Mouse (Mus musculus) thymus, adult 2 months (tissue): ENCODE results near the gene Nolc1. TPM values are rescaled to one million over a fixed set of nuclear protein-coding genes. Genes with fewer than 3 reads are reported as not detected.

Source experiments
- DNase-seq: peaks from one replicate; pipeline ENCODE4 v3.0.0; 2021
- H3K27ac ChIP-seq: fragments of 200-500 bp; 2 replicates; pipeline ENCODE4 v1.5.1; 2012; ENCODE audit warnings: low read length, control low read depth; ENCODE audit not compliant: control insufficient read depth, insufficient read depth
- H3K27me3 ChIP-seq: fragments of 200-500 bp; 2 replicates; pipeline ENCODE4 v1.6.1; 2012; ENCODE audit warnings: mild to moderate bottlenecking, low read length, moderate library complexity, mixed read lengths; ENCODE audit not compliant: control insufficient read depth, insufficient read depth
- H3K36me3 ChIP-seq: fragments of 200-500 bp; 2 replicates; pipeline ENCODE4 v1.6.1; 2012; ENCODE audit warnings: mild to moderate bottlenecking, low read length, moderate library complexity; ENCODE audit not compliant: control insufficient read depth, insufficient read depth
- H3K4me1 ChIP-seq: fragments of 200-500 bp; replicated peaks from 2 replicates; pipeline ENCODE4 v1.6.1; 2012; ENCODE audit warnings: low read length; ENCODE audit not compliant: control insufficient read depth, insufficient read depth
- H3K4me3 ChIP-seq: fragments of 200-500 bp; 2 replicates; pipeline ENCODE4 v1.5.1; 2012; ENCODE audit warnings: mild to moderate bottlenecking, low read length, control low read depth, moderate library complexity; ENCODE audit not compliant: control insufficient read depth, insufficient read depth
- CTCF ChIP-seq: fragments of 200-500 bp; IDR thresholded peaks from 2 replicates; pipeline ENCODE4 v1.5.1; 2012; ENCODE audit warnings: mild to moderate bottlenecking, control low read depth, low read length, moderate library complexity, borderline replicate concordance; ENCODE audit not compliant: control insufficient read depth, poor library complexity, insufficient read depth; ENCODE audit errors: extremely low read depth
- POLR2A ChIP-seq: fragments of 200-500 bp; IDR thresholded peaks from 2 replicates; pipeline ENCODE4 v1.6.1; 2012; ENCODE audit warnings: mild to moderate bottlenecking, low read length, control low read depth, moderate library complexity; ENCODE audit not compliant: control insufficient read depth, poor library complexity, insufficient read depth; ENCODE audit errors: extremely low read depth
- WGBS: fragments of 180-500 bp; shearing (Covaris S2); methylation state at CpG from one replicate; pipeline ENCODE4 v1.1.7; 2018; 5-methylcytosine and 5-hydroxymethylcytosine counted together
- polyA plus RNA-seq: library from polyadenylated mRNA; depleted of rRNA; stranded (reverse); fragments of >200 nt; gene quantifications from 2 replicates; pipeline ENCODE4 v1.2.3, GENCODE M21; 2012

The Nolc1 gene
- polyA plus RNA-seq, 1 experiment: 19.5 TPM

DNA sequence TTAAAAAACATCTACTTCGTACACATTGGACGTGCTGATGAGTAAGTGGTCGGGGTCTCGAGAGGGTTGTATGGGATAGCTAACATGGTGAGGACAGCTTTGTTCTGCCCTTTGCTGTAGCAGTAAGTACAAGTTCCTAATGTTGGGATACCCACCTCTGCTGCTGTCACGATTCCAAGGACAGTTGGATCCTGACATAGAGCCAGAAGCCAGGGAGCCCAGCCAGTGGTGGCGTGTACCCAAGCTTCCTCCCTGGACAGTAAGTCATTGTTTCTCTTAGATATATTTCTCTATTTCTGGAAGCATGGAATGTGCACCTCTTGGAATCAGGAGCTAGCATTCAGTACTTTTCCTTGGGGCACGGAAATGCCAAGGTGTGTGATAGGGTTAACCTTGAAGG lies 12.2 kb downstream of the Nolc1 start:
- Histone ChIP-seq H3K36me3 (peaks cover 22% of the 10 kb centered on the region), H3K27me3 (no peaks in the 10 kb centered on the region), H3K27ac (no peak overlapping the region), H3K4me1 (no peaks in the 10 kb centered on the region), H3K4me3 (no peak overlapping the region)
- no peak for TF ChIP-seq CTCF
- WGBS: 93% methylated on average over 7 of the region's 7 CpGs
- no peak for DNase-seq

DNA sequence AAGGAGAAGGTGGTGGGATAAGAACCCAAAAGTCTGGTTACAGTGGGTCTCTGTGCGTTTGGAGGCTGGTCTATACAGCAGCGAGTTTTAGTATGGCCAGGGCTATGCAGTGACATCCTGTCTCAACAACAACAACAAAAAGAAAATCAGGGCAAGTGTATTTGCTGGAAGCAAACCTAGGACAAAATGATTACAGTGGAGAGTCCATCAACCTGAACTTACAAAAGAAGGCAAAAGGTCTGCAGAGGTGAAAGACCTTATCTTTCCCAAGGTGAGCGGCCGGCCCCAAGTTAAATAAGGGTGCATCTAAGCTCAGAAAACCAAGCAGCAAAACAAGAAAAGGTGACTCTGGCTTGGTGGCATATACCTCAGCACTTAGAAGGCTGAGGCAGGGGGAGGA lies 16.0 kb downstream of the Nolc1 start:
- Histone ChIP-seq H3K4me3 (no peak overlapping the region), H3K4me1 (no peaks in the 10 kb centered on the region), H3K27ac (no peak overlapping the region), H3K36me3 (no peaks in the 10 kb centered on the region), H3K27me3 (no peaks in the 10 kb centered on the region)
- WGBS: 90% methylated on average over 4 of the region's 4 CpGs
- no peak for DNase-seq
- TF ChIP-seq POLR2A: no peak
- TF ChIP-seq CTCF: no peak

DNA sequence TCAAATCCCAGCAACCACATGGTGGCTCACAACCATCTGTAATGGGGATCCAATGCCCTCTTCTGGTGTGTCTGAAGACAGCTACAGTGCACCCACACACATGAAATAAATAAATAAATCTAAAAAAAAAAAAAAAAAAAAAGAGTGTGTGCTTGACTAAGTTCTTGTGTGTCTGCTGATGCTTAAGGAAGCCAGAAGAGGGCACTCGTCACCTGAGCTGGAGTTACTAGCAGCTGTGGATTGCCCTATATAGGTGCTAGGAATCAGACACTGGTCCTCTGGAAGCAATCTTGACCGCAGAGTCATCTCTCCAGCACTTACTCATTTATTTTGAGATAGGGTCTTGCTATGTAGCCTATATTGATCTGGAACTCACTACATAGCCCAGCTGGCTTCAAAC lies 18.5 kb downstream of the Nolc1 start:
- no peaks in the 10 kb centered on the region for H3K27me3 ChIP-seq
- no peak overlapping the region for H3K4me3 ChIP-seq
- no peaks in the 10 kb centered on the region for H3K4me1 ChIP-seq
- 95% methylated on average over 2 of the region's 2 CpGs for WGBS
- H3K36me3 ChIP-seq: no peaks in the 10 kb centered on the region
- no peak for TF ChIP-seq CTCF
- no peak for TF ChIP-seq POLR2A
- no peak overlapping the region for H3K27ac ChIP-seq
- no peak for DNase-seq

DNA sequence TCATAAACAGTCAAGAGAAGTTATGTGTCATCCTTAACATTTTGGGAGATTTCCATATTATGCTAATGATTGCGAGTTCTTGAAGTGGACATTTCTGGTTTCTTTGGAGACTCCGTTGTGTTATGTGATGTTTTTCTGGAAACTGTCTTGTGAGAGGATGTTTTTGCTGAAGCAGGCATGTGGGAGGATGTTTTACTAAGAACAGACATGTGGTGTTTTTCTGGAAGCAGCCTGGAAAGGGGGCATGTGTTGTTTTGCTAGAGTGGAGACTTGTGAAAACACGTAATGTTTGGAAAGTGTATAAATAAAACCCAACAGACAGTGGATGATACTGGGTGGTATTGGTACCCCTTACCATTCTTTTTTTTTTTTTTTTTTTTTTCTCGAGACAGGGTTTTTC lies 19.6 kb downstream of the Nolc1 start:
- TF ChIP-seq POLR2A: no peak
- TF ChIP-seq CTCF: no peak
- Histone ChIP-seq H3K27me3 (no peaks in the 10 kb centered on the region), H3K27ac (no peak overlapping the region), H3K36me3 (no peaks in the 10 kb centered on the region), H3K4me1 (no peaks in the 10 kb centered on the region), H3K4me3 (no peak overlapping the region)
- WGBS: 92% methylated on average over 4 of the region's 4 CpGs
- no peak for DNase-seq

DNA sequence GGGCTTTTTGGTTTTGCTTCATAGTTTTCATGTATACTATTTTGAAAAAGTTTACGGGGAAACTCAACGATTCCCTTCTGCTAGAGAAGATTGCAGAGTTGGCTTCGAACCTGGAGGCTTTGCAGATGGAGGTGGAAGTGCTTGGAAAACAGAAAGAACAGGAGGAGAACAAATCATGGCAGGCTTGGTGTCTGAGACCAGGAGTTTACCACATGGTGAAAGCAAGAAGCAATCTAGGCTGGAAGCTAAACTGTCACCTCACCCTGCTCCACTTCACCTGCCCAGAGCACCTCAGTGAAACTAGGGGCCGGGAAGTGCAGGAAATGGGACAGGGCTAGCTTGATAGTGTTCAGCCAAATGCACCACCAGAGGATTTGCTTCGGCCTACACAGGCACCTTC lies 20.7 kb downstream of the Nolc1 start:
- no peaks in the 10 kb centered on the region for H3K4me1 ChIP-seq
- no peaks in the 10 kb centered on the region for H3K36me3 ChIP-seq
- WGBS: 90% methylated on average over 5 of the region's 5 CpGs
- no peak overlapping the region for H3K27ac ChIP-seq
- H3K27me3 ChIP-seq: no peaks in the 10 kb centered on the region
- H3K4me3 ChIP-seq: no peak overlapping the region
- DNase-seq: no peak
- no peak for TF ChIP-seq POLR2A
- TF ChIP-seq CTCF: no peak

DNA sequence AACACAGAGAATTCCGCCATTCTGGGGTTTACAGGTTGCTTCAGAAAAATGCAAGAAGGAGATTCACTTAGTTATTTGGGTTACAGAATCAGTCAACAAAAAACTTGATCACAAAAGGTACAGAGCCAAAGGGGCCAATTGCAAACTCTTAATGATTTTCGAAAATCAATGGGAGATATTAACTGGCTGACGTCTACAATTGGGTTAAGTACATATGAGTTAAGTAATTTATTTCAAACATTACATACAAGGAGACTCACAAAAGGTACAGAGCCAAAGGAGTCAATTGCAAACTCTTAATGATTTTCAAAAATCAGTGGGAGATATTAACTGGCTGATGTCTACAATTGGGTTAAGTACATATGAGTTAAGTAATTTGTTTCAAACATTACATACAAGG lies 23.9 kb downstream of the Nolc1 start:
- H3K4me3 ChIP-seq: no peak overlapping the region
- TF ChIP-seq POLR2A: no peak
- TF ChIP-seq CTCF: no peak

DNA sequence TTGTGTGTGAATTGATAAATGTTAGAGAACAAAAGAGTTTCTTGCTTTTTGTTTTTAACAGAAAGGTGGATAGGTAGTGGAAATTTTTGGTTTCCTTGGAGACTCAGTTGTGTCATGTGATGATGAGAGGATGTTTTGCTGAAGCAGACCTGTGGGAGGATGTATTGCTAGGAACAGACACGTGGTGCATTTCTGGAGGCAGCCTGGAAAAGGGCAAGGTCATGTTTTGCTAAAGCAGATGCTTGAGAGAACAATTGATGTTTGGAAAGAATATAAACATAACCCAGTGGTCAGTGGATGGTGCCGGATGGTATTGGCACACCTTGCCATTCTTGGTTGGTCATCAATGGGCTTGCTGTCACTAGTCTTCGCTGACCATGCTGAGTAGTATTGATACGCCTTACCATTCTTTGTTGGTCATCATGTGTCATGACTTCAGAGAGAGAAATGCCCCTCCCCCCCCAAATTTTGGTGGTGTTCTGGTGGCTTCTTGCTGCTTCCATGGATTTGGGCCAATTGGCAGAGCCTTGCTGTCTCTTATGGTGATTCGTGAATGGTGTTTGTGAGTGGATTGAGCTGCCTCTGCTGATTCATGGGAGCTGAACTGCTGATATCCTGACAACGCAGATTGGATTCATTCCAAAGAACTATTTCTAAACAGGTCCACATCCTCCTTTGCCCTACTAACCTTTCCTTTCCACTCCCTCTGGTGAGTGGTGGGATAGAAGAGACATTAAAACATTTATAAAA lies 27.9 kb downstream of the Nolc1 start:
- no peak for TF ChIP-seq CTCF
- no peak for TF ChIP-seq POLR2A
- Histone ChIP-seq H3K4me1 (no peaks in the 10 kb centered on the region), H3K27ac (no peak overlapping the region), H3K4me3 (no peak overlapping the region), H3K36me3 (no peaks in the 10 kb centered on the region), H3K27me3 (no peaks in the 10 kb centered on the region)
- WGBS: 88% methylated on average over 6 of the region's 6 CpGs
- DNase-seq: no peak

More for the DNA sequence above, 23.9 kb downstream of the Nolc1 start:
- Histone ChIP-seq H3K27me3 (no peaks in the 10 kb centered on the region), H3K27ac (no peak overlapping the region), H3K4me1 (no peaks in the 10 kb centered on the region), H3K36me3 (no peaks in the 10 kb centered on the region)
- WGBS: 98% methylated on average over 3 of the region's 3 CpGs
- no peak for DNase-seq
